Mouse (Mus musculus) limb, embryonic 12.5 days (tissue): ENCODE data around the gene Trim72. TPM values are rescaled to one million over a fixed set of nuclear protein-coding genes. Genes with fewer than 3 reads are reported as not detected.
"Not testable (repeated sequence)": the region's sequence is repeated elsewhere in the genome, so short reads cannot be mapped to it uniquely, and the experiment has no call there.

Experiments
- ATAC-seq: fragments of 200-750 bp; cut with Nextera tagmentation; 2 replicates; pipeline ENCODE4 v1.8.0; 2017; ENCODE audit warnings: low read depth, moderate TSS enrichment; ENCODE audit not compliant: insufficient number of reproducible peaks, insufficient read depth, low FRiP score, low TSS enrichment
- H3K27ac ChIP-seq: fragments of 300-500 bp; sonication (generic); 2 replicates; pipeline ENCODE4 v1.5.1; 2016; ENCODE audit warnings: mild to moderate bottlenecking, moderate library complexity
- H3K27me3 ChIP-seq: fragments of 300-500 bp; sonication (generic); 2 replicates; pipeline ENCODE4 v1.6.1; 2016; ENCODE audit warnings: mild to moderate bottlenecking, moderate library complexity
- H3K36me3 ChIP-seq: fragments of 300-500 bp; sonication (generic); 2 replicates; pipeline ENCODE4 v1.6.1; 2016; ENCODE audit warnings: mild to moderate bottlenecking, moderate library complexity
- H3K4me1 ChIP-seq: fragments of 300-500 bp; sonication (generic); replicated peaks from 2 replicates; pipeline ENCODE4 v1.6.1; 2016
- H3K4me2 ChIP-seq: fragments of 300-500 bp; sonication (generic); 2 replicates; pipeline ENCODE4 v1.6.1; 2016; ENCODE audit warnings: mild to moderate bottlenecking, moderate library complexity
- H3K4me3 ChIP-seq: fragments of 300-500 bp; sonication (generic); replicated peaks from 2 replicates; pipeline ENCODE4 v1.5.1; 2016; ENCODE audit warnings: mild to moderate bottlenecking
- H3K9ac ChIP-seq: fragments of 300-500 bp; sonication (generic); replicated peaks from 2 replicates; pipeline ENCODE4 v1.6.1; 2016; ENCODE audit warnings: mild to moderate bottlenecking, moderate library complexity
- H3K9me3 ChIP-seq: fragments of 300-500 bp; sonication (generic); 2 replicates; pipeline ENCODE4 v1.6.1; 2016; ENCODE audit warnings: mild to moderate bottlenecking, moderate library complexity
- WGBS: fragments of 180-500 bp; shearing (Covaris S2); methylation state at CpG from one replicate; pipeline ENCODE4 v1.1.7; 2016; 5-methylcytosine and 5-hydroxymethylcytosine counted together
- polyA plus RNA-seq: library from polyadenylated mRNA; unstranded; fragments of >200 nt; fragmentation: Nextera tagmentation; extraction: Ambion mirVana; gene quantifications from 2 replicates; pipeline ENCODE4 v1.2.1, GENCODE M21; 2016

Gene Trim72
- polyA plus RNA-seq, 1 experiment from 2014 or later = 0.61 TPM

- Histone ChIP-seq H3K4me2 (no peak overlapping the region), H3K36me3 (no peaks in the 10 kb centered on the region), H3K27ac (no peak overlapping the region), H3K9ac (no peak overlapping the region), H3K4me1 (no peaks in the 10 kb centered on the region), H3K9me3 (no peaks in the 10 kb centered on the region), H3K4me3 (no peak overlapping the region), H3K27me3 (no peaks in the 10 kb centered on the region)
- ATAC-seq = no peak; the same call in 1 of the 2 replicates
- WGBS = 42% methylated on average over 9 of the region's 9 CpGs
These were observed 27.7 kb downstream of the Trim72 start for GRCm38 (mm10) chr7:128031403-128031976.

- Histone ChIP-seq H3K36me3 (no peaks in the 10 kb centered on the region), H3K9ac (no peak overlapping the region), H3K27me3 (no peaks in the 10 kb centered on the region), H3K27ac (no peak overlapping the region), H3K4me1 (no peaks in the 10 kb centered on the region), H3K4me2 (no peak overlapping the region), H3K9me3 (no peaks in the 10 kb centered on the region), H3K4me3 (no peak overlapping the region)
- ATAC-seq = no peak
- 84% methylated on average over 5 of the region's 5 CpGs for WGBS
These were observed 28.7 kb downstream of the Trim72 start for GRCm38 (mm10) chr7:128032290-128032988.

GRCm38 (mm10) chr7:128032989-128033293, 29.2 kb downstream of the Trim72 start:
- Histone ChIP-seq H3K27me3 (no peaks in the 10 kb centered on the region), H3K36me3 (no peaks in the 10 kb centered on the region), H3K9ac (no peak overlapping the region), H3K27ac (no peak overlapping the region), H3K4me1 (no peaks in the 10 kb centered on the region), H3K4me2 (no peak overlapping the region), H3K9me3 (no peaks in the 10 kb centered on the region), H3K4me3 (no peak overlapping the region)
- WGBS = 84% methylated on average over 3 of the region's 3 CpGs
- ATAC-seq = no peak

- Histone ChIP-seq H3K27ac (no peak overlapping the region), H3K4me2 (no peak overlapping the region), H3K9ac (no peak overlapping the region), H3K4me1 (no peaks in the 10 kb centered on the region), H3K4me3 (no peak overlapping the region), H3K36me3 (no peaks in the 10 kb centered on the region), H3K9me3 (no peaks in the 10 kb centered on the region), H3K27me3 (no peaks in the 10 kb centered on the region)
- ATAC-seq = no peak
- 88% methylated on average over 4 of the region's 4 CpGs for WGBS
These were observed 29.9 kb downstream of the Trim72 start for GRCm38 (mm10) chr7:128033616-128034015.

GRCm38 (mm10) chr7:128042161-128042820, 38.5 kb downstream of the Trim72 start:
- H3K9me3 ChIP-seq, ATAC-seq, H3K4me2 ChIP-seq, H3K4me3 ChIP-seq, H3K27ac ChIP-seq, H3K4me1 ChIP-seq, H3K36me3 ChIP-seq, H3K27me3 ChIP-seq, H3K9ac ChIP-seq: not testable (repeated sequence)
- 77% methylated on average over 15 of the region's 15 CpGs for WGBS

- Histone ChIP-seq H3K36me3 (no peaks in the 10 kb centered on the region), H3K4me1 (no peaks in the 10 kb centered on the region), H3K4me2 (no peak overlapping the region), H3K27me3 (no peaks in the 10 kb centered on the region), H3K9ac (no peak overlapping the region), H3K9me3 (no peaks in the 10 kb centered on the region), H3K27ac (no peak overlapping the region), H3K4me3 (no peak overlapping the region)
- 71% methylated on average over 4 of the region's 4 CpGs for WGBS
- no peak for ATAC-seq
These were observed 40.5 kb downstream of the Trim72 start for GRCm38 (mm10) chr7:128044142-128044785.

GRCm38 (mm10) chr7:128045640-128046039, 41.9 kb downstream of the Trim72 start:
- no peak overlapping the region for H3K9ac ChIP-seq
- no peaks in the 10 kb centered on the region for H3K36me3 ChIP-seq
- H3K27me3 ChIP-seq = no peaks in the 10 kb centered on the region
- ATAC-seq = no peak
- H3K4me2 ChIP-seq = no peak overlapping the region
- 69% methylated on average over 2 of the region's 2 CpGs for WGBS
- no peak overlapping the region for H3K27ac ChIP-seq
- no peaks in the 10 kb centered on the region for H3K4me1 ChIP-seq
- H3K9me3 ChIP-seq = no peaks in the 10 kb centered on the region
- no peak overlapping the region for H3K4me3 ChIP-seq

GRCm38 (mm10) chr7:128048819-128049218, 45.1 kb downstream of the Trim72 start:
- H3K9me3 ChIP-seq = no peaks in the 10 kb centered on the region
- H3K4me2 ChIP-seq = no peak overlapping the region
- H3K4me3 ChIP-seq = no peak overlapping the region
- no peak overlapping the region for H3K27ac ChIP-seq
- no peak for ATAC-seq
- H3K4me1 ChIP-seq = no peaks in the 10 kb centered on the region
- 93% methylated on average over 4 of the region's 4 CpGs for WGBS
- no peaks in the 10 kb centered on the region for H3K27me3 ChIP-seq
- no peak overlapping the region for H3K9ac ChIP-seq
- no peaks in the 10 kb centered on the region for H3K36me3 ChIP-seq

- Histone ChIP-seq H3K36me3 (no peaks in the 10 kb centered on the region), H3K4me2 (no peak overlapping the region), H3K4me1 (no peaks in the 10 kb centered on the region), H3K9ac (no peak overlapping the region), H3K27ac (no peak overlapping the region), H3K4me3 (no peak overlapping the region), H3K9me3 (no peaks in the 10 kb centered on the region), H3K27me3 (no peaks in the 10 kb centered on the region)
- 87% methylated on average over 2 of the region's 2 CpGs for WGBS
- no peak for ATAC-seq
These were observed 45.5 kb downstream of the Trim72 start for GRCm38 (mm10) chr7:128049254-128049653.

GRCm38 (mm10) chr7:128050739-128051138, 47.0 kb downstream of the Trim72 start:
- H3K4me3 ChIP-seq = no peak overlapping the region
- H3K4me2 ChIP-seq = no peak overlapping the region
- 61% methylated on average over 4 of the region's 4 CpGs for WGBS
- no peaks in the 10 kb centered on the region for H3K27me3 ChIP-seq
- ATAC-seq = no peak
- no peak overlapping the region for H3K27ac ChIP-seq
- H3K36me3 ChIP-seq = no peaks in the 10 kb centered on the region
- H3K9me3 ChIP-seq = no peaks in the 10 kb centered on the region
- H3K4me1 ChIP-seq = no peaks in the 10 kb centered on the region
- H3K9ac ChIP-seq = no peak overlapping the region

GRCm38 (mm10) chr7:128053061-128053460, 49.3 kb downstream of the Trim72 start:
- H3K36me3 ChIP-seq = no peaks in the 10 kb centered on the region
- no peak overlapping the region for H3K9ac ChIP-seq
- H3K9me3 ChIP-seq = no peaks in the 10 kb centered on the region
- ATAC-seq = no peak
- no peak overlapping the region for H3K4me3 ChIP-seq
- no peaks in the 10 kb centered on the region for H3K27me3 ChIP-seq
- H3K4me1 ChIP-seq = no peaks in the 10 kb centered on the region
- 65% methylated on average over 5 of the region's 5 CpGs for WGBS
- no peak overlapping the region for H3K4me2 ChIP-seq
- H3K27ac ChIP-seq = no peak overlapping the region
